Mouse (Mus musculus): ENCODE measurements around the gene Alyref2.

DNA sequence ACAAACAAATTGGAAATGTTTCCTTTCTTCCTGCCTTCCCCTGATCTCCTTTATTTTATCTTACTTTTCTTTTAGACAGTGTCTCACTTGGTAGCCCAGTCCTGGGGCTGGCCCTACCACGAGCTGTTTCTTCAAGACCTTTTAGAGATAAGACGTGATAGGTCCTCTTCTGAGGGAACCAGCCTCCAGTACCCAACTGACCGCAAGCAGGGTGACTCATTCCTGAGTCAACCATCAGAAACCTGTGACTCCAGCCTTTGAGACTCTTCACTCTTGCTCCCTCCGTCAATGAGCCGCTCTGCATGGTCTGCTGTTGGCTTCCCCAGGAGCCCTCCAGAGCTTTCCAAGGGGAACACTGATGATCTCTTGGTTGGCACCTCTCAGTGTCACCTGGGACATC lies 32.4 kb upstream of the Alyref2 start:
- TF ChIP-seq CTCF (IDR thresholded peaks at IDR 0.05; ENCODE audit: borderline replicate concordance, insufficient read depth, low read length): no peak
- TF ChIP-seq POLR2A (IDR thresholded peaks at IDR 0.05; ENCODE audit: low read depth, low read length): no peak
